Mouse (Mus musculus) G1E (cell line): ENCODE data around the gene Cxcl13.

Source experiments
- CTCF ChIP-seq: IDR thresholded peaks from 2 replicates; pipeline ENCODE4 v1.5.1; 2012; ENCODE audit warnings: low read depth, low read length, inconsistent platforms, mixed read lengths
- GATA1 ChIP-seq: IDR thresholded peaks from 2 replicates; pipeline ENCODE4 v1.6.1; 2012; ENCODE audit warnings: borderline replicate concordance, low read length, inconsistent platforms, mixed read lengths

DNA sequence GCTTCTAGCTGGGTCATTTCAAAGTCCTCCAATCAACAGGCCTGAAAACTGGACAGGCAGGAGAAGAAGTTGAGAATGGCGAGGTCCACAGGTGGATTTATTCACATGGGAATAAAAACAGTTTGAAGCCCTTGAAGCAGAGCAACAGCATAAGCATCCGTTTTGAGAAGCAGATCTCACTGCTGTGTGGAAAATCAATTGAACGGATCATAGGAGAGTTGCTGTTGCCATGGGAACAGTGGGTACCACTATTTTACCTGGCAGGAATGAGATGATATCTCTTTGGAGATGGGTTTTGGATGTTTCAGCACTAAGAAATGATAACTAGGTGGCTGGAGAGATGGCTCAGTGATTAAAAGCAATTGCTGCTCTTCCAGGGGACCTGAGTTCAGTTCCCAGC lies 8.1 kb upstream of the Cxcl13 start:
- TF ChIP-seq CTCF, result no peak
- TF ChIP-seq GATA1, result no peak
